Mouse (Mus musculus) myocyte (in vitro differentiated cells): ENCODE data around the gene Ifna13.

ENCODE experiments used
- MYOG ChIP-seq, 3 experiments: IDR thresholded peaks; one replicate each; pipeline ENCODE4 v1.6.1; 2011; ENCODE audit warnings: control low read depth in 2 of 3, low read depth in 2 of 3, mild to moderate bottlenecking in 2 of 3; ENCODE audit not compliant: insufficient read length in 2 of 3, control insufficient read depth in 1 of 3, insufficient read depth in 1 of 3
- POLR2A ChIP-seq: IDR thresholded peaks from one replicate; pipeline ENCODE4 v1.6.1; 2011; ENCODE audit warnings: low read depth, mild to moderate bottlenecking, control low read depth, moderate library complexity; ENCODE audit not compliant: insufficient read length

GRCm38 (mm10) chr4:88676824-88677223 is 32.6 kb upstream of the Ifna13 start, which contains the start of gene Ifna16:
- no peak for TF ChIP-seq POLR2A
- TF ChIP-seq MYOG (IDR thresholded peaks at IDR 0.05; ENCODE audit: control insufficient read depth in 1 of 3, insufficient read depth in 1 of 3, insufficient read length in 2 of 3, low read depth in 2 of 3): no peak
